Mouse (Mus musculus) small intestine, adult 2 months (tissue): ENCODE data around the gene Syce2.

Experiments
- CTCF ChIP-seq: fragments of 200-500 bp; IDR thresholded peaks from 2 replicates; pipeline ENCODE4 v1.5.1; 2012; ENCODE audit warnings: low read depth, mild to moderate bottlenecking, control low read depth, inconsistent platforms, low read length, moderate library complexity, mixed read lengths; ENCODE audit not compliant: insufficient replicate concordance, insufficient read length; ENCODE audit errors: extremely low read depth
- POLR2A ChIP-seq: fragments of 200-500 bp; IDR thresholded peaks from 2 replicates; pipeline ENCODE4 v1.6.1; 2012; ENCODE audit warnings: low read depth, mild to moderate bottlenecking, control low read depth, inconsistent platforms, low read length, moderate library complexity

DNA sequence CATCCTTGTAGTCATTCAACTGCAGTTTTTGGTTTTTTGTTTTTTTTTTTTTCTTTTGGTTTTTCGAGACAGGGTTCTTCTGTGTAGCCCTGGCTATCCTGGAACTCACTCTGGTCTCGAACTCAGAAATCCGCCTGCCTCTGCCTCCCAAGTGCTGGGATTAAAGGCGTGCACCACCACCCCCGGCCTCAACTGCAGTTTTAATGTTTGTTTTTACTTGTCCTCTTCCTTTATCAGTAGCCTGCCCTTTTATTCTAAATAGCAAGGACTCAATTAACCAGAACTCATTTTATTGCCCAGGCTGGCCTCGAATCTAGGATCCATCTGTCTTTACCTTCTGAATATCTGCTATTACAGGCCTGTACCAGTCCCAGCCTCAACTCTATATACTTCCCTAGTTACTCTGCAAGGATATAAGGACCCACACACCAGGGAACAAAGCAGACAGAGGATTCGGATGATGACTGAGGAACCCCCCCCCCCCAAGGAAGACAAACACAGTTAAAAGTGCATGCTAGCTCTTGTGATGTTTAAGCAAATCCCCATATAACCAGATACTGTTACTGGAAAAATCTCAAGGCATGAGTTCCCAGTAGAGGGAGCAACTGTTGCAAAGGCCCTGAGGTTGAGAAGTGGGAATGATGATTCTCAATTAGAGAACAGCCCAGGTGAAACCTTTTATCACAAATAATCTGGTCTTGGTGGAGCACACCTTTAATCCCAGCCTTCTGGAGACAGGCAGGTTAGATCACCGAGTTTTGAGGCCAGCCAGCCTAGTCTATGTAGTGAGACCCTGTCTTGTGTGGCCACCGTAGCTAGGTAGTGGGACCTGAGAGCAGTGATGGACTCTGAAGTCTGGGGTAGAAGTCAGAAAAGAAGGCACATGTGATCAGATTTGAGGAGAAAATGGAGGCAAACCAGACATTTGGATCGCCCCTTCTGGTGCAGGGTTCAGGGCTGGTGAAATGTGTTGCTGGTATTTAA lies 38.9 kb upstream of the Syce2 start:
- no peak for TF ChIP-seq CTCF
- TF ChIP-seq POLR2A, result no peak
